Mouse (Mus musculus) forebrain, postnatal 0 days (tissue): ENCODE measurements around the gene Acsm1. TPM values are rescaled to one million over a fixed set of nuclear protein-coding genes. Genes with fewer than 3 reads are reported as not detected.

ENCODE experiments used
- ATAC-seq: fragments of 200-750 bp; cut with Nextera tagmentation; 2 replicates; pipeline ENCODE4 v1.8.0; 2017; ENCODE audit warnings: mild to moderate bottlenecking, moderate library complexity
- DNase-seq: peaks from one replicate; pipeline ENCODE4 v3.0.0-alpha.2; 2015
- H3K27ac ChIP-seq: fragments of 300-500 bp; sonication (generic); 2 replicates; pipeline ENCODE4 v1.5.1; 2014; ENCODE audit warnings: low read depth, mild to moderate bottlenecking, antibody characterized with exemption, low read length, moderate library complexity, mixed read lengths
- H3K27me3 ChIP-seq: fragments of 300-500 bp; sonication (generic); 2 replicates; pipeline ENCODE4 v1.6.1; 2014; ENCODE audit warnings: mild to moderate bottlenecking, low read length, mixed read lengths; ENCODE audit not compliant: insufficient read depth
- H3K36me3 ChIP-seq: fragments of 300-500 bp; sonication (generic); 2 replicates; pipeline ENCODE4 v1.6.1; 2014; ENCODE audit warnings: mild to moderate bottlenecking, moderate library complexity; ENCODE audit not compliant: insufficient read depth
- H3K4me1 ChIP-seq: fragments of 300-500 bp; sonication (generic); 2 replicates; pipeline ENCODE4 v1.6.1; 2014; ENCODE audit warnings: antibody characterized with exemption; ENCODE audit not compliant: insufficient read depth
- H3K4me2 ChIP-seq: fragments of 300-500 bp; sonication (generic); 2 replicates; pipeline ENCODE4 v1.6.1; 2014; ENCODE audit warnings: low read depth, mild to moderate bottlenecking, moderate library complexity
- H3K4me3 ChIP-seq: fragments of 300-500 bp; sonication (generic); 2 replicates; pipeline ENCODE4 v1.5.1; 2014; ENCODE audit warnings: low read depth, low read length, mixed read lengths
- H3K9ac ChIP-seq: fragments of 300-500 bp; sonication (generic); 2 replicates; pipeline ENCODE4 v1.6.1; 2014; ENCODE audit warnings: mild to moderate bottlenecking
- H3K9me3 ChIP-seq: fragments of 300-500 bp; sonication (generic); 2 replicates; pipeline ENCODE4 v1.6.1; 2016; ENCODE audit warnings: low read length
- CTCF ChIP-seq: sonication (generic); IDR thresholded peaks from 2 replicates; pipeline ENCODE4 v1.5.1; 2016; ENCODE audit warnings: antibody characterized with exemption, control low read depth, low read depth
- WGBS: fragments of 180-500 bp; shearing (Covaris S2); extraction: QIAGEN DNeasy Blood & Tissue Kit; methylation state at CpG from one replicate; pipeline ENCODE4 v1.1.7; 2014; 5-methylcytosine and 5-hydroxymethylcytosine counted together
- polyA plus RNA-seq: library from polyadenylated mRNA; unstranded; fragments of >200 nt; fragmentation: Nextera tagmentation; extraction: Ambion mirVana; gene quantifications from 2 replicates; pipeline ENCODE4 v1.2.1, GENCODE M21; 2015
- total RNA-seq: library from RNA; depleted of rRNA; stranded (reverse); fragments of >200 nt; gene quantifications from 2 replicates; pipeline ENCODE4 v1.2.3, GENCODE M21; 2014

Gene Acsm1
- total and polyA plus RNA-seq, 2 experiments from 2014 or later = not detected

DNA sequence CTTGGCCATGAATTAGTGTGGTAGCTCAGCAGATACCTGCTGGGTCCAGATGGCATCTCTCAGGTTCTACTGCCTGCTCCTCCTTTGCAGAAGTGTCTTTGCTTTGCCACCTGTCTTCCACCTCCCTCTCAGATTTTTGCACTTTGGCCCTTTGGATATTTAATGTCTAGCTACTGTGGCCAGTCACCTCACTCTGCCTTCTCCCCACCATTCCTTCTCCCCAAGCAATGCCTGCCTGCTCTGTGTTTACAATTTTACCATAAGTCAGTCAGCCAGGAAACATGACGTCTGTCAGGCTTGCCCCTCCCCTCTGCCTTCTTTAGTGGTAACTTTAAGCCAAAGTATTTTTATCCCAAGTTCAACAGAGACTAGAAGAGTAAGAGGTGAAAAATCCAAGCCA is 9.7 kb downstream of the Acsm1 start:
- Histone ChIP-seq H3K27ac (no peak overlapping the region), H3K27me3 (no peaks in the 10 kb centered on the region), H3K4me3 (no peak overlapping the region), H3K9me3 (no peaks in the 10 kb centered on the region), H3K4me1 (no peaks in the 10 kb centered on the region), H3K36me3 (no peaks in the 10 kb centered on the region), H3K4me2 (no peak overlapping the region), H3K9ac (no peak overlapping the region)
- no peak for TF ChIP-seq CTCF
- WGBS = 51% methylated on average over 1 of the region's 1 CpGs
- ATAC-seq = no peak
- DNase-seq = no peak

DNA sequence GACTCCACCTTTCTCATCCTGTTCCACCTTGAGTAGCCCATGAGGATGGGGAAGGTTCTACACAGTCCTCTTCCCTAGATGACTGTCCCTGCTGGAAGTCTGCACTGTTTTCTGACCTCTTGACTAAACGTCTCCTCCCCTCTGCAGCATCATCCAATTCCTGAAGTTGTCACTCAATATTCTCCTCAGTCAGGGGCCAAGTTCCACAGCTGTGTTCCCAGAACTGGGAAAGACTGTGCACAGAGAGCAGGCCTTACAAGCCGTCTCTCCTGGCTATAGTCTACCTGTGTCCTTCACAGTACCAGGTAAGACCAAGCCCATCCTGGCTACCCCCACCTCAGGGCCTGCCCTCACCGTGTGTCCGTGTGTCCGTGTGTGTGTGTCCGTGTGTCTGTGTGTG is 10.8 kb downstream of the Acsm1 start:
- Histone ChIP-seq H3K36me3 (no peaks in the 10 kb centered on the region), H3K4me3 (no peak overlapping the region), H3K4me1 (no peaks in the 10 kb centered on the region), H3K9me3 (no peaks in the 10 kb centered on the region), H3K27me3 (no peaks in the 10 kb centered on the region), H3K9ac (no peak overlapping the region), H3K27ac (no peak overlapping the region), H3K4me2 (no peak overlapping the region)
- no peak for DNase-seq
- no peak for TF ChIP-seq CTCF
- ATAC-seq = no peak
- WGBS = 90% methylated on average over 6 of the region's 6 CpGs

DNA sequence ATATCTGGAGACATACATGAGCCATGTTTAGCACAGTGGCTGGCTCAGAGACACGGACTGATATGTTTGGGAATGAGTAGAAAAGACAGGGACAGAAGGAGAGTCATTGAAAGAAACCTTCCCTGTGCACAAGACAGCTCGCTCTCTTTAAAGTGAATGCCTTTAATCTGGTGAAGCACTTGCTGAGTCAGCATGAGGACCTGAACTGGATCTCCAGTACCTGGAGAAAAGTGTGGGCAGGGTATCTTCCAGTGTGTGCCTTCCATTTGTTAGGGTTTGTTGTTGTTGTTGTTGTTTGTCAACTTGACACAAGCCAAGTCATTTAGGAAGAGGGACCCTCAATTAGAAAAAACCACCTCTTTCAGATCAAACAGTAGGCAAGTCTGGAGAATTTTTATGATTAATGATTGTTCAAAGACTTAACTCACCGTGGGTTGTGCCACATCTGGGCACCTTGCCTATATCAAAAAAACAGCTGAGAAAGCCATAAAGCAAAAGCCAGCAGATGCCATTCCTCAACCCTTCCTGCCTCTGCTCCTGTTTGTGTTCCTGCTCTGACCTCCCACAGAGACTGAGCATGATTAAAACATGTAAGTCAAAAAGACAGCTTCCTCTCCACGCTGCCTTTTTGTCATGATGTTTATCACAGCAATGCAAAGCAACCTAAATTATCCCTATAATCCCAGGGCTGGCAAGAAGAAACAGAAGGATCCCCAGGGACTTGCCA is 11.5 kb downstream of the Acsm1 start:
- Histone ChIP-seq H3K27ac (no peak overlapping the region), H3K9me3 (no peaks in the 10 kb centered on the region), H3K4me1 (no peaks in the 10 kb centered on the region), H3K4me3 (no peak overlapping the region), H3K36me3 (no peaks in the 10 kb centered on the region), H3K9ac (no peak overlapping the region), H3K4me2 (no peak overlapping the region), H3K27me3 (no peaks in the 10 kb centered on the region)
- DNase-seq = no peak
- no peak for TF ChIP-seq CTCF
- no peak for ATAC-seq
- WGBS = 64% methylated on average over 4 of the region's 4 CpGs

DNA sequence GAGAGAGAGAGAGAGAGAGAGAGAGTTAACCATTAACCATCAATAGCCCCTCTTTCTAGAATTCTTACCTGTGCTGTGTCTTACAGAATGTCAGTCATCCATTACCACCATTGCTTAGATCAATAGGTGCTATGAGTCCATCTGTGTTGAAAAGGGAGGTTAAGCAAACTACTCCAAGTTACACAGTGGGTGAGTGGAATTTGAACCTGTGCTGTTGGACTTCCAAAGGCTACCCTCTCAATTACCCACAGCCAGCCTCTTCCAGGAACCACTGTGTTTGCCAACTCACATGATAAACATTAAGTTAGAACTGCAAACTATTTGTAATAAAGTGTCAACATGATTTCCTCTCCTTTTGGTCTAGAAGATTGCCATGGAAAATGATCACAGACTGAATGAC is 13.3 kb downstream of the Acsm1 start:
- no peak overlapping the region for H3K27ac ChIP-seq
- no peaks in the 10 kb centered on the region for H3K36me3 ChIP-seq
- no peak overlapping the region for H3K4me3 ChIP-seq
- no peaks in the 10 kb centered on the region for H3K4me1 ChIP-seq
- TF ChIP-seq CTCF = no peak
- DNase-seq (no peak), ATAC-seq (no peak)
- H3K9ac ChIP-seq = no peak overlapping the region
- H3K4me2 ChIP-seq = no peak overlapping the region
- H3K9me3 ChIP-seq = no peaks in the 10 kb centered on the region
- H3K27me3 ChIP-seq = no peaks in the 10 kb centered on the region

DNA sequence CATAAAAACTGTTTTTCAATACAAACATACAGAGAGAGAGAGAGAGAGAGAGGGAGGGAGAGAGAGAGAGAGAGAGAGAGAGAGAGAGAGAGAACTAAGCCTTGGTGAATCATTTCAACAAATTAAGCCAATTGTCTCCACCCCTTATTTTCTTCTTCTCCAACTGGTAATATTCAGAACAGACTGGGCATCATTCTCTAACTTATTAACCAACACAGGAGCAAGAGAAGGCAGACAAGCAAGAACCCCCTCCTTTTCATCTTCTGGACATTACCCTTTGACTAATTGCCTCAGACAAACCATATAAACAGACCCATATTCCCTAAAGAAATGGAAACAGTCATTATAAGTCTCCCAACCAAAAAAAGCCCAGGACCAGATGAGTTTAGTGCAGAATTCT is 31.9 kb downstream of the Acsm1 start:
- H3K9ac ChIP-seq = no peak overlapping the region
- no peak for DNase-seq
- no peak overlapping the region for H3K27ac ChIP-seq
- no peak overlapping the region for H3K4me3 ChIP-seq
- H3K4me2 ChIP-seq = no peak overlapping the region
- no peak for ATAC-seq
- H3K36me3 ChIP-seq = no peaks in the 10 kb centered on the region
- H3K27me3 ChIP-seq = no peaks in the 10 kb centered on the region
- no peaks in the 10 kb centered on the region for H3K4me1 ChIP-seq
- no peaks in the 10 kb centered on the region for H3K9me3 ChIP-seq
- no peak for TF ChIP-seq CTCF

DNA sequence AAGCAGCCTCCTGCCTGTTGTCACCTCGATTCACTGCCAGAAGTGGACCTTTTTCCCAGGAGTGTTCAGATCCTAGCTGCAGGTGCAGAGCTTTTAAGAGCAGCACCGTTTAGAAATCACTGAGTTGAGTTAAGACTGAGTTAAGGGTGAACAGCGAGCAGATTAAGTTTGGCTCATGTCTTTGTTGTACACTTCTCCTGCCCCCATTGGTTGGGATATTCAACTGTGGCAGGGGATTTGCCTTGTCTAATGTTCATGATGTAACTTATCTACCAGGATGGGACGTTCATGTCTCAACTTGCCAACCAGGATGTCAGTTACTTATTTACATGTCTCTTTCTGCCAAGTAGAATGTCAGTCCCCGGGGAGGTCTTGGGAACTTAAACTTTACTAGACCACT is 35.5 kb downstream of the Acsm1 start:
- DNase-seq = no peak
- H3K9me3 ChIP-seq = no peaks in the 10 kb centered on the region
- H3K27ac ChIP-seq = no peak overlapping the region
- H3K4me1 ChIP-seq = no peaks in the 10 kb centered on the region
- H3K27me3 ChIP-seq = no peaks in the 10 kb centered on the region
- H3K4me3 ChIP-seq = no peak overlapping the region
- no peak for ATAC-seq
- WGBS = 78% methylated on average over 5 of the region's 5 CpGs
- H3K9ac ChIP-seq = no peak overlapping the region
- no peak for TF ChIP-seq CTCF
- no peaks in the 10 kb centered on the region for H3K36me3 ChIP-seq
- no peak overlapping the region for H3K4me2 ChIP-seq

GRCm38 (mm10) chr7:119667893-119668292 is 61.1 kb downstream of the Acsm1 start:
- no peak for TF ChIP-seq CTCF
- Histone ChIP-seq H3K4me1 (no peaks in the 10 kb centered on the region), H3K9me3 (no peaks in the 10 kb centered on the region), H3K27ac (no peak overlapping the region), H3K9ac (no peak overlapping the region), H3K36me3 (no peaks in the 10 kb centered on the region), H3K4me3 (no peak overlapping the region), H3K4me2 (no peak overlapping the region), H3K27me3 (no peaks in the 10 kb centered on the region)
- ATAC-seq (no peak), DNase-seq (no peak)
- WGBS = 92% methylated on average over 3 of the region's 3 CpGs
